Mouse (Mus musculus) midbrain, embryonic 11.5 days (tissue): ENCODE results near the gene Gfra4. TPM values are rescaled to one million over a fixed set of nuclear protein-coding genes. Genes with fewer than 3 reads are reported as not detected.
"Not testable (repeated sequence)": the region's sequence is repeated elsewhere in the genome, so short reads cannot be mapped to it uniquely, and the experiment has no call there.

Experiments used
- ATAC-seq: fragments of 200-750 bp; cut with Nextera tagmentation; 2 replicates; pipeline ENCODE4 v1.8.0; 2017; ENCODE audit warnings: moderate TSS enrichment, moderate library complexity; ENCODE audit not compliant: low FRiP score
- DNase-seq: peaks from one replicate; pipeline ENCODE4 v3.0.0; 2015; ENCODE audit warnings: low spot score; ENCODE audit errors: missing footprints
- H3K27ac ChIP-seq: fragments of 300-500 bp; sonication (generic); 2 replicates; pipeline ENCODE4 v1.5.1; 2014; ENCODE audit warnings: low read depth, low read length
- H3K27me3 ChIP-seq: fragments of 300-500 bp; sonication (generic); 2 replicates; pipeline ENCODE4 v1.6.1; 2014; ENCODE audit warnings: mild to moderate bottlenecking, low read length, moderate library complexity, mixed read lengths; ENCODE audit not compliant: control insufficient read depth, insufficient read depth
- H3K36me3 ChIP-seq: fragments of 300-500 bp; sonication (generic); 2 replicates; pipeline ENCODE4 v1.6.1; 2014; ENCODE audit warnings: mild to moderate bottlenecking, low read length, moderate library complexity, mixed read lengths; ENCODE audit not compliant: control insufficient read depth, insufficient read depth
- H3K4me1 ChIP-seq: fragments of 300-500 bp; sonication (generic); 2 replicates; pipeline ENCODE4 v1.6.1; 2014; ENCODE audit warnings: low read length; ENCODE audit not compliant: control insufficient read depth, insufficient read depth
- H3K4me2 ChIP-seq: fragments of 300-500 bp; sonication (generic); 2 replicates; pipeline ENCODE4 v1.6.1; 2014; ENCODE audit warnings: mild to moderate bottlenecking, moderate library complexity
- H3K4me3 ChIP-seq: fragments of 300-500 bp; sonication (generic); 2 replicates; pipeline ENCODE4 v1.5.1; 2014; ENCODE audit warnings: low read depth, low read length
- H3K9ac ChIP-seq: fragments of 300-500 bp; sonication (generic); 2 replicates; pipeline ENCODE4 v1.6.1; 2014; ENCODE audit warnings: low read length
- H3K9me3 ChIP-seq: fragments of 300-500 bp; sonication (generic); 2 replicates; pipeline ENCODE4 v1.6.1; 2016; ENCODE audit warnings: low read length; ENCODE audit not compliant: control insufficient read depth
- WGBS: fragments of 180-500 bp; shearing (Covaris S2); extraction: QIAGEN DNeasy Blood & Tissue Kit; methylation state at CpG from one replicate; pipeline ENCODE4 v1.1.7; 2014; 5-methylcytosine and 5-hydroxymethylcytosine counted together
- polyA plus RNA-seq: library from polyadenylated mRNA; unstranded; fragments of >200 nt; fragmentation: Nextera tagmentation; extraction: Ambion mirVana; gene quantifications from 2 replicates; pipeline ENCODE4 v1.2.1, GENCODE M21; 2014

The Gfra4 gene
- polyA plus RNA-seq, 1 experiment from 2014 or later: 2.1 TPM

- peaks cover 33% of the 10 kb centered on the region for H3K27me3 ChIP-seq
- 74% methylated on average over 5 of the region's 5 CpGs for WGBS
- no peaks in the 10 kb centered on the region for H3K9me3 ChIP-seq
- no peak overlapping the region for H3K9ac ChIP-seq
- H3K4me3 ChIP-seq: no peak overlapping the region
- no peak overlapping the region for H3K4me2 ChIP-seq
- H3K27ac ChIP-seq: no peak overlapping the region
- ATAC-seq (no peak), DNase-seq (no peak)
- H3K4me1 ChIP-seq: peaks cover 3% of the 10 kb centered on the region; the same call in 1 of the 2 replicates
- no peaks in the 10 kb centered on the region for H3K36me3 ChIP-seq
Observed at GRCm38 (mm10) chr2:131038675-131039074, 4.2 kb downstream of the Gfra4 start.

GRCm38 (mm10) chr2:131038197-131038596 is 4.7 kb downstream of the Gfra4 start:
- no peak overlapping the region for H3K4me3 ChIP-seq

GRCm38 (mm10) chr2:131037226-131037990 is 5.5 kb downstream of the Gfra4 start:
- peaks cover 27% of the 10 kb centered on the region for H3K27me3 ChIP-seq
- H3K27ac ChIP-seq: no peak overlapping the region
- 76% methylated on average over 17 of the region's 17 CpGs for WGBS
- H3K9me3 ChIP-seq: no peaks in the 10 kb centered on the region
- H3K4me1 ChIP-seq: peaks cover 3% of the 10 kb centered on the region; the same call in 1 of the 2 replicates
- H3K9ac ChIP-seq: no peak overlapping the region
- no peaks in the 10 kb centered on the region for H3K36me3 ChIP-seq
- H3K4me3 ChIP-seq: no peak overlapping the region
- no peak for ATAC-seq
- no peak overlapping the region for H3K4me2 ChIP-seq
- no peak for DNase-seq

More at GRCm38 (mm10) chr2:131038197-131038596, 4.7 kb downstream of the Gfra4 start:
- WGBS: 93% methylated on average over 6 of the region's 6 CpGs
- Histone ChIP-seq H3K4me1 (peaks cover 3% of the 10 kb centered on the region; the same call in 1 of the 2 replicates), H3K4me2 (no peak overlapping the region), H3K9ac (no peak overlapping the region), H3K9me3 (no peaks in the 10 kb centered on the region), H3K27ac (no peak overlapping the region), H3K27me3 (peaks cover 33% of the 10 kb centered on the region), H3K36me3 (no peaks in the 10 kb centered on the region)
- DNase-seq: no peak
- ATAC-seq: no peak

GRCm38 (mm10) chr2:131036757-131037156 is 6.1 kb downstream of the Gfra4 start:
- DNase-seq (no peak), ATAC-seq (no peak)
- no peak overlapping the region for H3K9ac ChIP-seq
- peaks cover 21% of the 10 kb centered on the region for H3K27me3 ChIP-seq
- no peak overlapping the region for H3K4me2 ChIP-seq
- no peak overlapping the region for H3K27ac ChIP-seq
- no peaks in the 10 kb centered on the region for H3K9me3 ChIP-seq
- no peaks in the 10 kb centered on the region for H3K36me3 ChIP-seq
- peaks cover 3% of the 10 kb centered on the region; the same call in 1 of the 2 replicates for H3K4me1 ChIP-seq
- H3K4me3 ChIP-seq: no peak overlapping the region

GRCm38 (mm10) chr2:131036343-131036742 is 6.5 kb downstream of the Gfra4 start:
- ATAC-seq: no peak
- no peak overlapping the region for H3K27ac ChIP-seq
- no peak overlapping the region for H3K4me3 ChIP-seq
- WGBS: 83% methylated on average over 2 of the region's 2 CpGs
- DNase-seq: no peak
- H3K9me3 ChIP-seq: no peaks in the 10 kb centered on the region
- peaks cover under 1% of the 10 kb centered on the region; the same call in 1 of the 2 replicates for H3K4me1 ChIP-seq
- H3K9ac ChIP-seq: no peak overlapping the region
- no peaks in the 10 kb centered on the region for H3K36me3 ChIP-seq
- no peak overlapping the region for H3K4me2 ChIP-seq
- H3K27me3 ChIP-seq: peaks cover 17% of the 10 kb centered on the region

GRCm38 (mm10) chr2:131031406-131031805 is 11.5 kb downstream of the Gfra4 start:
- 63% methylated on average over 1 of the region's 1 CpGs for WGBS
- not testable (repeated sequence) for H3K9ac ChIP-seq, ATAC-seq, H3K4me2 ChIP-seq, H3K27me3 ChIP-seq, H3K9me3 ChIP-seq, H3K4me1 ChIP-seq, H3K27ac ChIP-seq, H3K4me3 ChIP-seq, DNase-seq, H3K36me3 ChIP-seq

GRCm38 (mm10) chr2:131030998-131031397 is 11.9 kb downstream of the Gfra4 start:
- no peak overlapping the region for H3K4me2 ChIP-seq
- H3K27ac ChIP-seq: no peak overlapping the region
- H3K9ac ChIP-seq: no peak overlapping the region
- H3K4me3 ChIP-seq: no peak overlapping the region
- no peaks in the 10 kb centered on the region for H3K27me3 ChIP-seq
- no peaks in the 10 kb centered on the region for H3K9me3 ChIP-seq
- H3K4me1 ChIP-seq: no peaks in the 10 kb centered on the region
- WGBS: 85% methylated on average over 1 of the region's 1 CpGs
- ATAC-seq (no peak), DNase-seq (no peak)
- H3K36me3 ChIP-seq: no peaks in the 10 kb centered on the region

- no peaks in the 10 kb centered on the region for H3K27me3 ChIP-seq
- no peak overlapping the region for H3K4me2 ChIP-seq
- no peak overlapping the region for H3K4me3 ChIP-seq
- H3K4me1 ChIP-seq: no peaks in the 10 kb centered on the region
- ATAC-seq (no peak), DNase-seq (no peak)
- H3K9ac ChIP-seq: no peak overlapping the region
- no peaks in the 10 kb centered on the region for H3K36me3 ChIP-seq
- 87% methylated on average over 2 of the region's 2 CpGs for WGBS
- H3K27ac ChIP-seq: no peak overlapping the region
- H3K9me3 ChIP-seq: no peaks in the 10 kb centered on the region
Observed at GRCm38 (mm10) chr2:131030561-131030960, 12.3 kb downstream of the Gfra4 start.

GRCm38 (mm10) chr2:131029065-131029935 is 13.6 kb downstream of the Gfra4 start:
- ATAC-seq (no peak), DNase-seq (no peak)
- no peak overlapping the region for H3K9ac ChIP-seq
- no peak overlapping the region for H3K4me3 ChIP-seq
- H3K27ac ChIP-seq: no peak overlapping the region
- no peaks in the 10 kb centered on the region for H3K9me3 ChIP-seq
- no peaks in the 10 kb centered on the region for H3K36me3 ChIP-seq
- no peaks in the 10 kb centered on the region for H3K4me1 ChIP-seq
- H3K4me2 ChIP-seq: no peak overlapping the region
- H3K27me3 ChIP-seq: no peaks in the 10 kb centered on the region
- 79% methylated on average over 9 of the region's 9 CpGs for WGBS
